Mouse (Mus musculus): Measurements from ENCODE around the gene Reep6. TPM values are rescaled to one million over a fixed set of nuclear protein-coding genes. Genes with fewer than 3 reads are reported as not detected.

Reep6 gene
- polyA plus RNA-seq (2014; fragmentation: Illumina TruSeq; extraction: RNeasy Lipid Tissue Mini Kit (QIAGEN cat#74804); ENCODE audit: low read depth, low replicate concordance) = 55.6 TPM

DNA sequence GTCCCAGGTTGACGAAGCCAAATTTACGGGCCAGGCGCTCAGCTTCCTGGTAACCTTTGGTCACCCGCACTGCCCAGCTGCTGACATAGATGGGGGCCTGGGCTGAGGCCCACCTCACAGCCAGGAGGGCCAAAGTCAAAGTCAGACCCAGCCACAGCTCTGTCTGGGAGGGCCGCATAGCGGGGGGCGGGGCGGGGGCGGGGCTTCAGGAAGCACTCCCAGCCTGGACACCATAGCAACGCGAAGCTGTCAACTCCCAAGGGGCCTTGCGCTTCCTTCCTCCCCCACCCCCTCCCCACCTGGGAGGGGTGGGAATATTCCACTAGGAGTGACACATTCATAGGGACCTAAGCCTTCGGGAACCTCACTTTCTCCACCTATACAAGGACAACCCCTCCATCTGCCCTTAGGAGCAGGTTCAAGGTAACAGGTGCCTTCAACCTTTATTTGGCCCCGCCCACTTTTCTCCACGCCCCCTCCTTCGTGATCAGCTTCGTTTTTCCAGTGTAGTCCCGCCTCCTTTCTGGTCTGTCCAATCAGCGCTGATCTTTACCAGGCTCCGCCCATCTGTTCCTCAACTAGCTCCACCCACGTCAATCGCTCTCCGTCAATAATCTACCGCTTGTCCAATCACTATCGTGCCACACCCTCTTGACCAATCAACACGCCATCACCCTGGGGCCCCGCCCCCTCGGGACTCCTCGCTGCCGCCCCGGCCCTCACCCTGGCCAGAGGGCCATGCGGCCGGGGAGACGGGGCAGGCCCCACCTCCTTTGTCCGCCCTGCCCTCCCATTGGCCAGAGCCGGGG, at the start of gene Reep6, which contains the start of gene Pcsk4:
TSS of gene Reep6 (plus strand) at position 681 of the 809 bp plus-strand sequence.
TSS of gene Pcsk4 (minus strand) at position 226 of the 809 bp plus-strand sequence.

DNA sequence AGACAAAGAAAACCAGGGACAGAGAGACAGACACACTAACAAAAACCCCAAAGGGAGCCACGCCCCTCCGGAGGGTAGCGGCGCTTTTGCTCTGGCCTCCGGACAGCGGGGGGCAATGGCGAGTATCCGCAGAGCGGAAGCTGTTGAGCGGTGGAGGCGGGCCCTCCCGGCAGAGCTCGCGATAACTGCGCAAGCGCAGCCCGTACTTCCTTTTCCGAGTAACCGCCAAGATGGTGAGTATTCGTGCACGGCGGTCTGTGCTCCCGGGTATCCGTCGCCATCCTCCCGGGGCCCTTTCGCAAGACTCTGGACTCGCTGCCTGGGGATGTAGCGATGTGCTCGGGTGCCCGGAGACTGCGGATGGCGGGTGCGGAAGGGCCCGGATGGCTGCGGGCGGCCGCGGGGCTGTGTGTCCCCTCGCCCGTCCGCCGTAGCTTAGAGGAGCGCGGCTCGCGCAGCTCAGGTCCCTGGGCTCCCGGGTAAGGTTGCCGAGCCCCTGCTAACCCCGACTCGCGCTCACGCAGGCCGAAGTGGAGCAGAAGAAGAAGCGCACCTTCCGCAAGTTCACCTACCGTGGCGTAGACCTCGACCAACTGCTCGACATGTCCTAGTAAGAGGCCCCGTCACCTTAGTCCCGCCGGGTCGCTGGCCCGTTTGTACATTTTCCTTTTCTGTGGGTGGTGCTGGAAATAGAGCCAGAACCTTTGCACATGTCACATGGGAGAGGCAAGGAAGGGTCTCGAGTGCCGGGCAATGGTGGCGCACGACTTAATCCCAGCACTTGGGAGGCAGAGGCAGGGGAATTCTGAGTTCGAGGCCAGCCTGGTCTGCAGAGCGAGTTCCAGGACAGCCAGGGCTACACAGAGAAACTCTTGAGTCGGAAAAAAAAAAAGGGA, 37.3 kb upstream of the Reep6 start, which contains the start of gene Rps15:
TSS of gene Rps15 (plus strand) at position 203 of the 896 bp plus-strand sequence.

DNA sequence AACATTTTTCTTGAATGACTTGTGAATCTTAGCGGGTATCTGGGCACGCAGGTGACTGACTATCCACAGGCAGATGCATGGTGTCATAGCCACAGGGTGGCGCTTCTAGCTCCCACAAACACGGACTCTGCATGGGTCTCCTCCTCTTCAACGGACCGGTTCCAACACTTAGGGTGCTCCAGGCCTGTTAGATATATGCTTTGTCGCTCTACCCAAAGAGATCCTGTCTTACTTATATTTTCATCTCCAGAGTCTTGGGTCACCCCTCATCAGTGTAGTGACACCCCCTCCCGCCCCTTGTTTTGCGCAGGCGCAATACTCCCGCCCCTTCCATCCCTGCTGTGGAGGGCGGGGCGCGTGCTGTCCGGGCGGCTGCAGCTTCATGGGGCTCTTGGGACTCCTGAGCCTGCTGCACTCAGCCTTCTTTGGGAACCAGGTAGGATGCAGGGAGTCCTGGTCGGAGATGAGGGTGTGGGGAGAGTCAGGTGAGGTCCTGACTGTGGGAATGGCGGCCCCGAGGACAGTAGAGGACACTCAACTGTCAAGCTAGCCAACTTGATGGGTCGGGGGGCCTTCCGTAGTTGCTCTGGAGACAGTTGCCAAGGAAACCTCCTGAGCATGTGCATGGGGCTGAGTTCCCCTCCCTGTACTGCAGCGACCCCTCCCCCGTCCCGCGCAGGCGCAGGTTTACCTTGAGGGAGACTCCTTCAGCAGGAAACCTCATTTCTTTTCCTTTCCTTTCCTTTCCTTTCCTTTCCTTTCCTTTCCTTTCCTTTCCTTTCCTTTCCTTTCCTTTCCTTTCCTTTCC, 33.9 kb upstream of the Reep6 start, which contains the start of gene Apc2:
TSS of gene Apc2 (plus strand) at position 360 of the 808 bp plus-strand sequence.

DNA sequence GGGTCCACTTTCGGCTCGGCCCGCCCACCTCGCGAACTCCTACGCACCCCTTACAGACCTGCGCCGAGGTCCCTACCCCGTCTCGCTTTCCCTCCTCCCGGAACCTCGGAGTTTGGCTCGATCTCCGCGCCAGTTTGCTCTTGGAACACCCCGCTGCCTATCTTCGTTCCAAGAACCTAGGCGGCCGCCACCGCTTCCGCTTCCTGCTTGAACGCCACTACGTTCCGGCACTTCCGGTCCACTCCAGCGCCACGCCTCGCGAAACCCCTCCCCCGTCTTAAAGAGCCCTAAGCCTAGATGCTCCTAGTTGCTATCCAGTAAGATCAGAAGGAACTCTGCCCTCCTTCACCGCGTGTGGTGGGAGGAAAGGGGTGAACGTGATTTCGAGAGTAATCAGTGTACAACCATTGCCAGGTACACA, 9.4 kb upstream of the Reep6 start, which contains the start of gene 2310011J03Rik:
TSS of gene 2310011J03Rik (minus strand) at position 198 of the 421 bp plus-strand sequence.

DNA sequence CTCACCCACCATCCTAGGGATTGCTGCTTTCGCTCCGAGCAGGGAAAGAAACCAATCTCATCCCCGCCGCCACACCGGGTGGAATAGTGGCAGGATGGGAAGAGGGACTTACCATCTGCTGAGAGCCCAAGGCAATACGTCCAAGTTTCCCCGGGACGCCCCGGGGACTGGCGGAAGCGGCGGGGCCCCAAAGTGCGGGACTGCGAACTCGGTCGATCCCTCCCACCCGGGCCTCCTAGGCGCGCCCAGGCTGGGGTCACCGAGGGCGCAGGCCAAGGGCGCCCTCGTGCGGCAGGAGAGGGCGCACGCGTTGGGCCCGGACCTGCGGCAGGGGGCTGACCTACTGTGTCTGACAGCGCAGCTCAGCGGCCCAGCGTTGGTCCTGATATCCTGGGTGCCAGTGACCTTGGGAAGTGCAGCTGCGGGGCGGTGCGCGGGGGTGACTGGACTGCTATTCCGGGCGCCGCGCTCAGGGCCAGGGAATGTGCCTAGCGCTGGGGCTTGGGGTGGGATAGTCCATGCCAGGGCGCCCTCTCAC, 18.6 kb downstream of the Reep6 start, which contains the start of gene Adamtsl5:
TSS of gene Adamtsl5 (minus strand) at position 169 of the 538 bp plus-strand sequence.

DNA sequence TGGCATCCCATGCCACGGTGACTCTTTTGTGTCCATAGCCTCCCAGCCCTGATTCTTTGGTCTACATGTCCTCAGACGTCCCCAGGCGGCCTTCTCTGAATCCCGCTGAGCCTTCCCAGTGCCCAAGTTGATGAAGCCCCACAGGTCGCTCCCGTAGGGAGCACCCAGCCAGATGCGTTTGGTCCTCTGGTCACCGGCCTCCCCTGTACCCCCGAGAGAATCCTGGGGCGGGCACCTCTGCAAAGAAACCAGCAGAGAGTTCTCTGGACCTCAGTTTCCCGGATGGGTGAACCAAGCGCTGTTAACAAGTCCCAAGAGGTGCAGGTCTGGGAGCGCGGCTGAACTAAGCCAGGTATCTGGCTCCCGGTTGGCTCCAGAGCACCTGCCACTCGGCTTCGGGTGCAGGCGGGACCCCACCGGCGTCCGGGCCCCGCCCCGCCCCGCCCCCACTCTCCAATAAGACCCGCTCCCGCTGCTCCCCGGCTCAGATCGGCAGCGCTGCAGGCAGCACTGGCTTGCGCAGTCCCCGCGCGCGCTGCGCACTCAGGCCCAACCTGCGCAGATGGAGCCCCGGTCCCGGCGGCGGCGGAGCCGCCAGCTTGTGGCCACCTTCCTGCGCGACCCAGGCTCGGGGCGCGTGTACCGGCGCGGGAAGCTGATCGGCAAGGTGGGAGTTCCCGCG, 26.4 kb downstream of the Reep6 start, which contains the start of gene Plk5:
TSS of gene Plk5 (plus strand) at position 459 of the 682 bp plus-strand sequence.

Other genes with a start within 250 kb of the Reep6 start
- gene Sbno2, start 224.4 kb upstream of the Reep6 start, polyA plus RNA-seq (2014; fragmentation: Illumina TruSeq; extraction: RNeasy Lipid Tissue Mini Kit (QIAGEN cat#74804); ENCODE audit: low read depth, low replicate concordance) = 17.9 TPM
- gene Stk11, start 214.2 kb upstream of the Reep6 start, polyA plus RNA-seq (2014; fragmentation: Illumina TruSeq; extraction: RNeasy Lipid Tissue Mini Kit (QIAGEN cat#74804); ENCODE audit: low read depth, low replicate concordance) = 82.1 TPM
- gene Atp5d, start 191.3 kb upstream of the Reep6 start, polyA plus RNA-seq (2014; fragmentation: Illumina TruSeq; extraction: RNeasy Lipid Tissue Mini Kit (QIAGEN cat#74804); ENCODE audit: low read depth, low replicate concordance) = 268 TPM
- 29.3 TPM for gene Cbarp, start 189.1 kb upstream of the Reep6 start, polyA plus RNA-seq (2014; fragmentation: Illumina TruSeq; extraction: RNeasy Lipid Tissue Mini Kit (QIAGEN cat#74804); ENCODE audit: low read depth, low replicate concordance)
- gene Midn, start 181.7 kb upstream of the Reep6 start, polyA plus RNA-seq (2014; fragmentation: Illumina TruSeq; extraction: RNeasy Lipid Tissue Mini Kit (QIAGEN cat#74804); ENCODE audit: low read depth, low replicate concordance) = 28.1 TPM
- gene Cirbp, start 164.0 kb upstream of the Reep6 start, polyA plus RNA-seq (2014; fragmentation: Illumina TruSeq; extraction: RNeasy Lipid Tissue Mini Kit (QIAGEN cat#74804); ENCODE audit: low read depth, low replicate concordance) = 219 TPM
- 19.9 TPM for gene 1600002K03Rik, start 157.0 kb upstream of the Reep6 start, polyA plus RNA-seq (2014; fragmentation: Illumina TruSeq; extraction: RNeasy Lipid Tissue Mini Kit (QIAGEN cat#74804); ENCODE audit: low read depth, low replicate concordance)
- gene Efna2, start 150.5 kb upstream of the Reep6 start, polyA plus RNA-seq (2014; fragmentation: Illumina TruSeq; extraction: RNeasy Lipid Tissue Mini Kit (QIAGEN cat#74804); ENCODE audit: low read depth, low replicate concordance) = 1.4 TPM
- gene Mum1, start 103.5 kb upstream of the Reep6 start, polyA plus RNA-seq (2014; fragmentation: Illumina TruSeq; extraction: RNeasy Lipid Tissue Mini Kit (QIAGEN cat#74804); ENCODE audit: low read depth, low replicate concordance) = 56.7 TPM
- 123 TPM for gene Ndufs7, start 80.8 kb upstream of the Reep6 start, polyA plus RNA-seq (2014; fragmentation: Illumina TruSeq; extraction: RNeasy Lipid Tissue Mini Kit (QIAGEN cat#74804); ENCODE audit: low read depth, low replicate concordance)
- 196 TPM for gene Gamt, start 68.9 kb upstream of the Reep6 start, polyA plus RNA-seq (2014; fragmentation: Illumina TruSeq; extraction: RNeasy Lipid Tissue Mini Kit (QIAGEN cat#74804); ENCODE audit: low read depth, low replicate concordance)
- 85.8 TPM for gene Dazap1, start 68.5 kb upstream of the Reep6 start, polyA plus RNA-seq (2014; fragmentation: Illumina TruSeq; extraction: RNeasy Lipid Tissue Mini Kit (QIAGEN cat#74804); ENCODE audit: low read depth, low replicate concordance)
- gene Rps15, start 37.5 kb upstream of the Reep6 start, polyA plus RNA-seq (2014; fragmentation: Illumina TruSeq; extraction: RNeasy Lipid Tissue Mini Kit (QIAGEN cat#74804); ENCODE audit: low read depth, low replicate concordance) = 1,679 TPM
- 0.71 TPM for gene Apc2, start 34.0 kb upstream of the Reep6 start, polyA plus RNA-seq (2014; fragmentation: Illumina TruSeq; extraction: RNeasy Lipid Tissue Mini Kit (QIAGEN cat#74804); ENCODE audit: low read depth, low replicate concordance)
- gene 2310011J03Rik, start 9.4 kb upstream of the Reep6 start, polyA plus RNA-seq (2014; fragmentation: Illumina TruSeq; extraction: RNeasy Lipid Tissue Mini Kit (QIAGEN cat#74804); ENCODE audit: low read depth, low replicate concordance) = 32.7 TPM
- 5.3 TPM for gene Pcsk4, start 455 bp upstream of the Reep6 start, polyA plus RNA-seq (2014; fragmentation: Illumina TruSeq; extraction: RNeasy Lipid Tissue Mini Kit (QIAGEN cat#74804); ENCODE audit: low read depth, low replicate concordance)
- gene Adamtsl5, start 18.5 kb downstream of the Reep6 start, polyA plus RNA-seq (2014; fragmentation: Illumina TruSeq; extraction: RNeasy Lipid Tissue Mini Kit (QIAGEN cat#74804); ENCODE audit: low read depth, low replicate concordance) = 9.4 TPM
- 0.34 TPM for gene Plk5, start 26.5 kb downstream of the Reep6 start, polyA plus RNA-seq (2014; fragmentation: Illumina TruSeq; extraction: RNeasy Lipid Tissue Mini Kit (QIAGEN cat#74804); ENCODE audit: low read depth, low replicate concordance)
- 14.4 TPM for gene Mex3d, start 57.7 kb downstream of the Reep6 start, polyA plus RNA-seq (2014; fragmentation: Illumina TruSeq; extraction: RNeasy Lipid Tissue Mini Kit (QIAGEN cat#74804); ENCODE audit: low read depth, low replicate concordance)
- 113 TPM for gene Mbd3, start 69.6 kb downstream of the Reep6 start, polyA plus RNA-seq (2014; fragmentation: Illumina TruSeq; extraction: RNeasy Lipid Tissue Mini Kit (QIAGEN cat#74804); ENCODE audit: low read depth, low replicate concordance)
- 470 TPM for gene Uqcr11, start 76.9 kb downstream of the Reep6 start, polyA plus RNA-seq (2014; fragmentation: Illumina TruSeq; extraction: RNeasy Lipid Tissue Mini Kit (QIAGEN cat#74804); ENCODE audit: low read depth, low replicate concordance)
- gene Tcf3, start 103.7 kb downstream of the Reep6 start, polyA plus RNA-seq (2014; fragmentation: Illumina TruSeq; extraction: RNeasy Lipid Tissue Mini Kit (QIAGEN cat#74804); ENCODE audit: low read depth, low replicate concordance) = 33.4 TPM
- not detected for gene Onecut3, start 164.9 kb downstream of the Reep6 start, polyA plus RNA-seq (2014; fragmentation: Illumina TruSeq; extraction: RNeasy Lipid Tissue Mini Kit (QIAGEN cat#74804); ENCODE audit: low read depth, low replicate concordance)
- gene Atp8b3, start 209.2 kb downstream of the Reep6 start, polyA plus RNA-seq (2014; fragmentation: Illumina TruSeq; extraction: RNeasy Lipid Tissue Mini Kit (QIAGEN cat#74804); ENCODE audit: low read depth, low replicate concordance) = 26.6 TPM
- 24.3 TPM for gene Rexo1, start 231.6 kb downstream of the Reep6 start, polyA plus RNA-seq (2014; fragmentation: Illumina TruSeq; extraction: RNeasy Lipid Tissue Mini Kit (QIAGEN cat#74804); ENCODE audit: low read depth, low replicate concordance)
- 16.1 TPM for gene Klf16, start 247.4 kb downstream of the Reep6 start, polyA plus RNA-seq (2014; fragmentation: Illumina TruSeq; extraction: RNeasy Lipid Tissue Mini Kit (QIAGEN cat#74804); ENCODE audit: low read depth, low replicate concordance)

Measured in adipose tissue, adult 10 weeks (tissue).